Mouse (Mus musculus) small intestine, adult 2 months (tissue): ENCODE measurements at regions not wholly inside any gene's neighbourhood (a gene's known extent, or its start where the extent isn't known, plus 50 kb on each side); places are given as distances from the start of the nearest gene placed in this dataset.

Experiments
- CTCF ChIP-seq: fragments of 200-500 bp; IDR thresholded peaks from 2 replicates; pipeline ENCODE4 v1.5.1; 2012; ENCODE audit warnings: low read depth, mild to moderate bottlenecking, control low read depth, inconsistent platforms, low read length, moderate library complexity, mixed read lengths; ENCODE audit not compliant: insufficient replicate concordance, insufficient read length; ENCODE audit errors: extremely low read depth
- POLR2A ChIP-seq: fragments of 200-500 bp; IDR thresholded peaks from 2 replicates; pipeline ENCODE4 v1.6.1; 2012; ENCODE audit warnings: low read depth, mild to moderate bottlenecking, control low read depth, inconsistent platforms, low read length, moderate library complexity

DNA sequence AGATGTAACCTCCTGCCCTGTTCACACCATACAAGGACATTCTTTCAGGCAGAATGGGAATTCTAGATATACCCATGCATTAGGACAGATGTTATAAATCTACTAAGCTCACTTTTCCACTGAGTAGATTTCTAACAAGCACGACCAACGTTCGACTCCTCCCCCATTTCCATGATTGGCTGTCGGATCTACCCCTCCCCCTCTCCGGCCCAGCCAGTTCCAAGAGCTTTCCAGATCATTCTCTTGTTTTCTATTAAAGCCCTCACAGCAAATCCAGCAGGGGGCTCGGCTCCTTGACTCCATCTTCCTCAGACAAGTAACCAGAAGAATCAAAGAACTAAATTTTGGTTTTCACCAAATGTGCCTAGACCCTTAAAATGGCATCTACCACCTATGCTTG, 146.5 kb upstream of the Plxnc1 start:
- TF ChIP-seq POLR2A (no peak), CTCF (no peak)
